ENCODE assay signal across 12 mouse cellular contexts in the genomic region with DNA sequence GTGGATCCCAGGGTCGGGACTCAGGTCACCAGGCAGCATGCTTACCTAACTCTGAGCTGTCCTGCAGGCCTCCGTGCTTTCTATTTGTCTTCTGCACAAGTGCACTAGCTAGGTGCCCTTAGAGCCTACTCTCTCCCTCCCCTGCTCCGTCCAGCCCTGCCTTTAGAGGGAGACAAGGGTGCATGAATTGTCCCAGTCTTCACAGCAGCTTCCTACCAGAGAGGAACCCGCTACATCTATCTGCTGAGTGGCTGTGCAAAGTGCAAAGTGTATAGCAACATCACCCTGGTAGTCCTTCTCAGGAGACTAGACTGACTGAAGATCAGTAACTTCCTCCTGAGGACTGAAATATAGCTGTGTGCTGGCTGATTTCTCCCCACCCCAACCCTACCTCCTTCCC. TPM values are rescaled to one million over a fixed set of nuclear protein-coding genes. Genes with fewer than 3 reads are reported as not detected.
A peak's percentile ranks its signal among the peaks of the same experiment; 100 is the strongest.
DNase-seq lines count a peak whose midpoint lies in the region; ATAC-seq and TF ChIP-seq lines count a peak whose summit lies in the region.
"Had no signal": no experiment of that assay in that cellular context is flagged by ENCODE, and none has a peak within 500 bp of the region (broad histone marks: within the 10 kb centered on the region; RNA-seq: fewer than 3 reads in every experiment).

No protein-coding gene starts in this region.

- H3K4me2 ChIP-seq in liver, embryonic 14.5 days (ENCODE audit: low read depth) = no peak overlapping the region
- no peak overlapping the region for H3K4me2 ChIP-seq in liver, embryonic 12.5 days
- no peak overlapping the region for H3K4me2 ChIP-seq in stomach, postnatal 0 days (replicated peaks; ENCODE audit: low read depth)
- no peak overlapping the region for H3K4me2 ChIP-seq in hindbrain, postnatal 0 days (ENCODE audit: low read depth, low read length)

- H3K4me3 ChIP-seq in liver, embryonic 14.5 days (ENCODE audit: insufficient read depth in 1 of 2, low read depth in 2 of 2, low read length in 2 of 2) = no peak overlapping the region
- H3K4me3 ChIP-seq in liver, embryonic 12.5 days = no peak overlapping the region
- no peak overlapping the region for H3K4me3 ChIP-seq in stomach, postnatal 0 days (ENCODE audit: low read depth, low read length)
- H3K4me3 ChIP-seq in hindbrain, postnatal 0 days (ENCODE audit: low read length) = no peak overlapping the region
- H3K4me3 ChIP-seq: limb, embryonic 10.5 days had no signal

- H3K4me1 ChIP-seq in liver, embryonic 14.5 days (replicated peaks; ENCODE audit: control insufficient read depth in 2 of 2, insufficient read depth in 2 of 2, low read length in 1 of 2) = no peaks in the 10 kb centered on the region
- no peaks in the 10 kb centered on the region for H3K4me1 ChIP-seq in liver, embryonic 12.5 days
- no peaks in the 10 kb centered on the region for H3K4me1 ChIP-seq in stomach, postnatal 0 days (replicated peaks; ENCODE audit: control insufficient read depth, insufficient read depth)
- H3K4me1 ChIP-seq in hindbrain, postnatal 0 days (ENCODE audit: insufficient read depth, low read length) = no peaks in the 10 kb centered on the region
- H3K4me1 ChIP-seq: limb, embryonic 10.5 days had no signal

- no peak overlapping the region for H3K9ac ChIP-seq in liver, embryonic 14.5 days (replicated peaks)
- H3K9ac ChIP-seq in liver, embryonic 12.5 days = no peak overlapping the region
- H3K9ac ChIP-seq in stomach, postnatal 0 days (ENCODE audit: low read length) = no peak overlapping the region
- no peak overlapping the region for H3K9ac ChIP-seq in hindbrain, postnatal 0 days (replicated peaks; ENCODE audit: low read length)

- WGBS in liver, embryonic 14.5 days (ENCODE audit: insufficient replicate concordance) = 43% methylated on average over 4 of the region's 4 CpGs
- 45% methylated on average over 4 of the region's 4 CpGs for WGBS in liver, embryonic 12.5 days (ENCODE audit: insufficient replicate concordance)
- 52% methylated on average over 4 of the region's 4 CpGs for WGBS in stomach, postnatal 0 days
- WGBS in hindbrain, postnatal 0 days = 66% methylated on average over 4 of the region's 4 CpGs

- no peaks in the 10 kb centered on the region for H3K27me3 ChIP-seq in liver, embryonic 14.5 days (ENCODE audit: control insufficient read depth, insufficient read depth, low read length)
- H3K27me3 ChIP-seq in liver, embryonic 12.5 days (replicated peaks) = peaks cover 18% of the 10 kb centered on the region; the same call in 1 of the 2 replicates
- H3K27me3 ChIP-seq in stomach, postnatal 0 days (ENCODE audit: control insufficient read depth, insufficient read depth, low read length) = no peaks in the 10 kb centered on the region
- H3K27me3 ChIP-seq in hindbrain, postnatal 0 days (ENCODE audit: insufficient read depth, low read length) = no peaks in the 10 kb centered on the region

- no peak for TF ChIP-seq EP300 in liver, embryonic 14.5 days (IDR thresholded peaks at IDR 0.05; ENCODE audit: low read depth)
- no peak for TF ChIP-seq EP300 in stomach, postnatal 0 days (optimal IDR thresholded peaks at IDR 0.05)

- ATAC-seq in liver, embryonic 14.5 days (ENCODE audit: insufficient read depth) = no peak
- ATAC-seq in liver, embryonic 12.5 days = no peak
- ATAC-seq in common myeloid progenitor, adult 5-6 weeks (replicated peaks; ENCODE audit: low read depth, poor library complexity, severe bottlenecking) = peak; percentile 16; the same call in 1 of the 2 replicates
- ATAC-seq in stomach, postnatal 0 days (ENCODE audit: low FRiP score, low TSS enrichment) = no peak
- ATAC-seq in hindbrain, postnatal 0 days = no peak
- ATAC-seq: forebrain, embryonic 16.5 days had no signal

- no peaks in the 10 kb centered on the region for H3K36me3 ChIP-seq in liver, embryonic 14.5 days (replicated peaks; ENCODE audit: control insufficient read depth, insufficient read depth, low read depth)
- no peaks in the 10 kb centered on the region for H3K36me3 ChIP-seq in liver, embryonic 12.5 days
- H3K36me3 ChIP-seq in stomach, postnatal 0 days (ENCODE audit: control insufficient read depth, insufficient read depth, low read length) = no peaks in the 10 kb centered on the region
- H3K36me3 ChIP-seq in hindbrain, postnatal 0 days (ENCODE audit: insufficient read depth, low read length) = no peaks in the 10 kb centered on the region
- H3K36me3 ChIP-seq: limb, embryonic 10.5 days had no signal

- 0 out of 2 replicates have a peak, but pooled peaks have one; percentile 31 for TF ChIP-seq CTCF in liver, embryonic 14.5 days (IDR thresholded peaks at IDR 0.05; ENCODE audit: low read depth)
- TF ChIP-seq CTCF in stomach, postnatal 0 days (IDR thresholded peaks at IDR 0.05; ENCODE audit: low read depth) = peak; percentile 50
- no peak for TF ChIP-seq CTCF in hindbrain, postnatal 0 days (IDR thresholded peaks at IDR 0.05; ENCODE audit: low read depth)

- no peak overlapping the region for H3K27ac ChIP-seq in liver, embryonic 14.5 days
- H3K27ac ChIP-seq in liver, embryonic 12.5 days = no peak overlapping the region
- H3K27ac ChIP-seq in stomach, postnatal 0 days (replicated peaks) = no peak overlapping the region
- no peak overlapping the region for H3K27ac ChIP-seq in hindbrain, postnatal 0 days
- H3K27ac ChIP-seq: limb, embryonic 10.5 days had no signal

- DNase-seq in liver, embryonic 14.5 days (ENCODE audit: low read depth in 3 of 3, low spot score in 3 of 3) = no peak
- peak; percentile 74 for DNase-seq in kidney, postnatal 14 days
- no peak for DNase-seq in stomach, postnatal 0 days (ENCODE audit: low spot score)
- no peak for DNase-seq in hindbrain, postnatal 0 days (ENCODE audit: low spot score)
- DNase-seq in T-cell, adult 2 months (ENCODE audit: low spot score) = no peak
- DNase-seq: cerebellum, adult 9-11 months; right cerebral cortex, postnatal 14 days had no signal

- no peaks in the 10 kb centered on the region for H3K9me3 ChIP-seq in liver, embryonic 14.5 days (ENCODE audit: control insufficient read depth, low read length)
- no peaks in the 10 kb centered on the region for H3K9me3 ChIP-seq in liver, embryonic 12.5 days (replicated peaks)
- no peaks in the 10 kb centered on the region for H3K9me3 ChIP-seq in stomach, postnatal 0 days (ENCODE audit: control insufficient read depth, low read length)
- no peaks in the 10 kb centered on the region for H3K9me3 ChIP-seq in hindbrain, postnatal 0 days (ENCODE audit: low read length)
- H3K9me3 ChIP-seq: limb, embryonic 10.5 days had no signal

RNA-seq across cellular contexts. Expression of a gene that starts 9.6 kb away (rescaled TPM):
- 0.50 and 0.81 TPM in 2 replicates for polyA plus RNA-seq in liver, embryonic 14.5 days (2012; rRNA removed)
- polyA plus RNA-seq in liver, embryonic 14.5 days (2014; fragmentation: Nextera tagmentation; extraction: Ambion mirVana) = 0.28 and 0.81 TPM in 2 replicates
- polyA plus RNA-seq in liver, embryonic 12.5 days (2016; fragmentation: Nextera tagmentation; extraction: Ambion mirVana) = 1.7 and 1.9 TPM in 2 replicates
- 0.97 and 1.3 TPM in 2 replicates for total RNA-seq in common myeloid progenitor, adult 5-6 weeks (2017)
- polyA plus RNA-seq in stomach, postnatal 0 days (2015; fragmentation: Nextera tagmentation; extraction: Ambion mirVana) = 10.7 and 11.5 TPM in 2 replicates
- total RNA-seq in hindbrain, postnatal 0 days (2014; rRNA removed) = 151 and 189 TPM in 2 replicates
- polyA plus RNA-seq in hindbrain, postnatal 0 days (2015; fragmentation: Nextera tagmentation; extraction: Ambion mirVana) = 51.3 and 63.8 TPM in 2 replicates

RNA-seq across cellular contexts. Expression of a gene that starts 56.8 kb away (rescaled TPM):
- not detected in 2 replicates for polyA plus RNA-seq in liver, embryonic 14.5 days (2012; rRNA removed)
- not detected in 2 replicates for polyA plus RNA-seq in liver, embryonic 14.5 days (2014; fragmentation: Nextera tagmentation; extraction: Ambion mirVana)
- not detected in 2 replicates for polyA plus RNA-seq in liver, embryonic 12.5 days (2016; fragmentation: Nextera tagmentation; extraction: Ambion mirVana)
- total RNA-seq in common myeloid progenitor, adult 5-6 weeks (2017) = not detected in 2 replicates
- 0.12 and 0.27 TPM in 2 replicates for polyA plus RNA-seq in stomach, postnatal 0 days (2015; fragmentation: Nextera tagmentation; extraction: Ambion mirVana)
- 0.61 and 1.4 TPM in 2 replicates for total RNA-seq in hindbrain, postnatal 0 days (2014; rRNA removed)
- 1.6 TPM in 2 replicates for polyA plus RNA-seq in hindbrain, postnatal 0 days (2015; fragmentation: Nextera tagmentation; extraction: Ambion mirVana)
- total RNA-seq: heart, postnatal 25 days had no signal
